Mouse (Mus musculus): ENCODE measurements around the gene Chrm4. TPM values are rescaled to one million over a fixed set of nuclear protein-coding genes. Genes with fewer than 3 reads are reported as not detected.

Gene Chrm4
- 10 to 100 TPM; 15.1 to 21.2 TPM for total RNA-seq (2021)
- long read RNA-seq, experiment 1, partial matches to known transcripts, result 0 of 5 reads
- long read RNA-seq, experiment 1, other reads (novel, unspliced or antisense), result 5 of 5 reads
- long read RNA-seq, experiment 2, partial matches to known transcripts, result 0 of 9 reads
- long read RNA-seq, experiment 2, other reads (novel, unspliced or antisense), result 9 of 9 reads

DNA sequence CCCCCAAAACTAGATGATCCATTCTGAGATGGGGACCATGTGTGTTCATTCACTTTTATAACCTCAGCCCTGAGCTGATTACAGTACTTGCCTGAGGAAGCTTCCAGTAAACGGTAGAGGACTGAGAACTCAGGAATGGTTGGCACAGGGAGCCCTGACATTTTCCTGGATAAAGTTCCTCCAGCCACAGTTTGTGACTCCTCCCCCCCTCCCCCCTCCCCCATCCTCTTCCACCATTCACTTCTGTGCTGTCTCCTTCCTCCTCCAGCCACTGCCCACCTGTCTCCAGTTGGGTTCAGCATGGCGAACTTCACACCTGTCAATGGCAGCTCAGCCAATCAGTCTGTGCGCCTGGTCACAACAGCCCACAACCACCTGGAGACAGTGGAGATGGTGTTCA is at the start of gene Chrm4:
Chrm4 (plus strand) TSS at position 301 of the 400 bp plus-strand sequence.
- no peak for DNase-seq (ENCODE audit: low spot score in 2 of 2)

DNA sequence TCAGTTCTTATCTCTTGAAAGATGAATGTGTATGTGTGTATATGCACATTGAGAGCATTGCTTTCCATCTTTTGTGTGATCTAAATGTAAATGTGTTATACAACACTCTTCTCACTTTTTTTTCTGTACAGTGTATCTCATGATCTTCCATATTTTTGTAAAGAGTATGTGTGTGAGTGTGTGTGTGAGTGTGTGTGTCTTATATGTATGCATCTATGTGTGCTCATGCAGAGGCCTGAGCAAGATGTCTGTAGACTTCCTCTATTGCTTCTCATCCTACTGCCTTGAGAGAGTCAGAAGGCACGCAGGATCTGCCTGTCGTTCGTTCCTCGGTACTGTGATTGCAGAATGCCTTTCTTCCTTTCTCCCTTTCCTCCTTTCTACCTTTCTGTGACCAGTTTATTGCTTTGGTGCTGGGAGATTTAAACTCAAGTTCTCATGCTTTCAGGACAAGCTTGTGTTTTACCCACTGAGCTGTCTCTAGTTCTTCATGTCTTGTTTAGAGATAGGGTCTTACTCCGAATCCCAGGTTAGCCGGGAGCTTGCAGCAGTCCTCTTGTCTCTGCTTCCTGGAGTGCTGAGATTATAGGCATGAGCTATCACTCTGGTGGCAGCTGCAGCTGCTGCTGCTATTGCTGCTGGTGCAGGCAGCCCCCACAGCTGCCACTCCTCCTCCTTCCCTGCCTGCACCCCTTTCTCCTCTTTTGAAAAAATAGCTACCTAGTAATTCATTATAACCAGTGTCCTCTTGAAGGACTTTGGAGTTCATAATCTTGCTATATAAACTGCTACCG is 48.5 kb upstream of the Chrm4 start:
- DNase-seq (ENCODE audit: low spot score in 2 of 2), result no peak

DNA sequence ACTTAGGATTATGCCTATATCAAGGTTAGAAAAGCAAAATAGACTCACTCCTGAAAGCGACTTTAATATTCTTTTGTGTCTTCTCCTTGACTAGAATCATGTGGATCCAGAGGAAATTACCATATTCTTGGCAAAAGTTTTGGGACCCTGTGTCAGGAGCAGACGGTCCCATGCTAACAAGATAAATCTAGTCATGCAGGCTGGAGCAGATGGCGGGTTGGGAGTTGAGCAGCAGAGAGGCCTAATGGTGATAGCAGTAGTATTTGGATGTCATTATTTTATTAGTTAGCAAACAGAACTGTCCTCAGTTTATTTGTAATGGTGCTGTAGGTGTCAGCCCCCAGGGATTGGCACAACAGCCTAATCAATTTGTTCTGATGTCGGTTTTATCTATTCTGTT is 43.1 kb upstream of the Chrm4 start:
- peak in 1 of 2 experiments; percentile 67 for DNase-seq (ENCODE audit: low spot score in 2 of 2)

DNA sequence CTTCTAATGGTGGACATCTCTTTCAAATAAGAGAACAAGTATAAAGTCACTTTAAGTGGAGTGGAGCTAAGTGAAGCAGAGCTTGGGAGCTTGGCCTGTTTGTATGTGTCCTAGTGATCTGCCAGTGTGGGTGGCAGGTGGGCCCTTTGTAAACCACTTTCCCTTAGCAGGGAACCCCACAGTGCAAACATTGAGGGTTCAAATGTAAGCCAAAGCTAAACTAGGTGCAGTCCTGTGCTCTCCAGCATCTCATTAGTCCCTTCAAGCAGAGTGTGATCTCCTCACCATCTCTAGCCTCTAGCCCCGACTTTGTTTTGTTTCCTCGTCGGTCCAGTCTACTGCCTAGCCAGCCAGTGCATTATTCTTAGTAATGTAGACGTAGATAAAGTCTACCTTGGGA is 42.4 kb upstream of the Chrm4 start:
- DNase-seq (ENCODE audit: low spot score in 2 of 2), result no peak

DNA sequence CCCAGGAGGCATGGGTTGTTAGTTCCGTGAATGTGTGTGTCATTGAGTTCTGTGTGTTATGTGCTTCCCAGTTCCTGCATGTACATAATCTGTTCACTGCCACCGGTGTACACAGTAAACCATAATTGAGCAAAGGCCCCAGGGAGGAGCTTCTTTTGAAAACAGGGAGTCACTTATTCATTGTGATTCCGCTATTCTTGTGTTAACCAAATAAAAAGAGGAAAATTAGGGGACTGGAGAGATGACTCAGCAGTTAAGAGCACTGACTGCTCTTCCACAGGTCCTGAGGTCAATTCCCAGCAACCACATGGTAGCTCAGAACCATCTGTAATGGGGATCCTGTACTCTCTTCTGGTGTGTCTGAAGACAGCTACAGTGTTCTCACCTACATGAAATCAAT is 32.3 kb upstream of the Chrm4 start:
- no peak for DNase-seq (ENCODE audit: low spot score in 2 of 2)

DNA sequence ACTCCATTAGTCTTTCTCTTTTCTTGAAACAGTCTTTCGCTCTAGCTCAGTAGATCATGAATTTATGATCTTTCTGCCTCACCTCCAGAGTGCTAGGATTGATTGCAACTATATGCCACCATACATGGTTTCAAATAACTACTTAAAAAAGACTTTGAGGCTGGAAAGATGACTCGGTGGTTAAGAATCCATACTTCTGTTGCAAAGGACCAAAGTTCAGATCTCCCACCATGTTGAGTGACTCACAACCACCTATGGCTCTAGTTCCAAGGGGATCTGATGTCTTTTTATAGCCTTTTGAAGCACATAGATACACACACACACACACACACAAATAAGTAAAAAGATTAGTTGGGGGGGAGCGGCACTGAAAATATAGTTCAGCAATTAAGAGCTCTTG is 31.6 kb upstream of the Chrm4 start:
- DNase-seq (ENCODE audit: low spot score in 2 of 2), result no peak

DNA sequence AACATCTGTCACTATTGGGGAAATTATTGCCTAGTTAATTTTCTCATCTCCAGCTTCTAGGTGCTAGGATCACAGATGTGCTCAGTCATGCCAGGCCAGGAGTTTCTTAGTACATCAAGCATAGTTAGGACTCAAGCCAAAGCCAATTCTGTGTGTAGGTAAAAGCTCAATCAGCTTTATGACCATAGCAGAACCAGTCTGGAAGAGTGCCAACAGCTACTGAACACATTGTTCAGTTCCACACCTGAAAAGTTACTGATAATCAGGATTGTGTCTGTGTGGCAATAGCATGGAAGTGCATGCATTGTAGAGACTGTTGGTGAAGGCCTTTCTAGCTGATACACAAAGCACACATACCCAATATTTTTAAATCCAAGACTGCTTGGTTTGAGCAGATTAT is 29.1 kb upstream of the Chrm4 start:
- DNase-seq (ENCODE audit: low spot score in 2 of 2), result no peak

DNA sequence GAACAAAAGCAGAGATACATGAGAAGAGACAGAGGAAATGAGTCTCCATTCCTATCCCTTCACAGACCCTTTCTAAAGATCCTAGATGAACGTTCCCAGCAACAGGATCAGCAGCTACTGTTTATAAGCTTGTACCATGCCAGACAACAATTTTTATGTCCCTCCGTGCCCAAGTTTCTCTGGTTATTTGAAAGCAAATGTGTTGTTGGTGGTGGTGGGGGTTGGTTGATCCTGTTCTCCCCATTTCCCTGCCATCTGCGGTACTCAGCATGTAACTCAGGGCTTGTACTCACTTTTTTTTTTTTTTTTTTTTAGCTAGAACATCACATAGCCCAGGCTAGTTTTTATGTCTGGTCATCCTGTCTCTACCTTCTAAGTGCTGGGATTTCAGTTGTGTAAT is 27.9 kb upstream of the Chrm4 start:
- peak in 1 of 2 experiments; percentile 29 for DNase-seq (ENCODE audit: low spot score in 2 of 2)

DNA sequence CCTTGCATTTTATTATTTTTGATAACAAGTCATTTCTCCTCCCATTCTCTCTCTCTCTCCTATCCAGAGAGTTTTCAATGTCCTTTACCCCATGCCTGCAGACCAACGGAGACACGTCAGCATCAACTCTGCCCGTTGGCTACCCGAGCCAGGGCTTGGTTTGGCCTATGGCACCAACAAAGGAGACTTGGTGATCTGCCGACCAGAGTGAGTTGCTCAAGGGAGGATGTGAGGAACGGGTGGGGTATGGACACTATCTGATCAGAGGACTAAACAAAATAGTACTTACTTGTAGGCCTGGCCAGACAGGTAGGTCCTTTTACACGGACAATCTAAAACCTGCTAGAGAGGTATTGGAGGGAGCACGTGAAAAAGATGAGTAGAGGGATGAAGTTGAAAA is 26.6 kb upstream of the Chrm4 start:
- no peak for DNase-seq (ENCODE audit: low spot score in 2 of 2)

DNA sequence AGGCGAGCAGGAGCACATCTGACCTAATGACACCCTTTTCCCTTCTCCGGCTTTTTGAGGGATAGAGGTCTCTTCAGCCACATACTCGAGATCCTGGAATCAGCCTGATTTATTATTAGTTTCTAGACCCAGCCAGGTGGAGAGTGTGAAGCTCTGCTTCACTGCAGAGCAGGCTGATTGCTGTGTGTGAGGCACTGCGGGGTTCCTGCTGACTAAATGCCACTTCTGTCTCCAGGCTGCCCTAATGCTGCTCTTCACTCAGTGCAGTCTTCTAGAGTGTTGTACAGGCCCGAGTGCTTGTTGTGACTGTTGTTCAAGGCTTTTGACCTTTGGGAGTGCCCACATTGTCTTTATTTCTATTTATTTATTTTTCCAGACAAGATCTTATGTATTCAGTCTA is 24.7 kb upstream of the Chrm4 start:
- no peak for DNase-seq (ENCODE audit: low spot score in 2 of 2)

DNA sequence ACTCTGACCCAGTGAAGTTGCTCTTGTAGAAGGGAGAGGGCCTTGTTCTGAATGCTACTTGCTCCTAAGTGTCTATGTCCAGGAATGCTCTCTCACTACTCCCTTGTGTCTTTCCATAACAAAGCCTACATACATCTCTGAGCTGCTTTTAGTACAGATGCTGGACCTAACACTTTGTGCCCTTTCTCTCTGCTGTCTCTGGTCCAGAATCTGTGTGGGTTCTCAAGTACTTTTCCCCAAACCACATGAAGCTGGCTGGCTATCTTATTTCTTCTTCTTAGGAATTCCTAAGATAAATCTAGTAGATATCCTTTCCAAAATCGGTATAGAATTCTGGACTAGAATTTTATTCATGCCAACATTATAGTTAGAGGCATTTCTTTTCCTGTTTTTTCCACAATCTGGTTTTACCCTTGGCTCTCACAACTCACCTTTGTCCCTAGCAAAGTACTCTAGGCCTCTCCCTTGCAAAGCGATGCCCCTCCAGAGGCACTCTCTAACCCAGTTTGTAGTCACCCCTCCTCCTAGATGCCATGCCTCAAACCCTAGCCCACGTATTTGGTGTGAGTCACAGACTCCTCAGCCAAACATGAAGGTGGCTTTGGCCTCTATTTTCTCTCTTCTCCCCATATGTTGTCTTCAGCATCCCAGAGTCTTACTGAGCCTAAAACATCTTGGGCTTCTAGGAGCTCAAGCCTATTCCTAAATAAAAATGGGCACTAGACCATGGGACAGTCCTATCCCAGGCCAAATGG is 23.7 kb upstream of the Chrm4 start:
- DNase-seq (ENCODE audit: low spot score in 2 of 2), result no peak

DNA sequence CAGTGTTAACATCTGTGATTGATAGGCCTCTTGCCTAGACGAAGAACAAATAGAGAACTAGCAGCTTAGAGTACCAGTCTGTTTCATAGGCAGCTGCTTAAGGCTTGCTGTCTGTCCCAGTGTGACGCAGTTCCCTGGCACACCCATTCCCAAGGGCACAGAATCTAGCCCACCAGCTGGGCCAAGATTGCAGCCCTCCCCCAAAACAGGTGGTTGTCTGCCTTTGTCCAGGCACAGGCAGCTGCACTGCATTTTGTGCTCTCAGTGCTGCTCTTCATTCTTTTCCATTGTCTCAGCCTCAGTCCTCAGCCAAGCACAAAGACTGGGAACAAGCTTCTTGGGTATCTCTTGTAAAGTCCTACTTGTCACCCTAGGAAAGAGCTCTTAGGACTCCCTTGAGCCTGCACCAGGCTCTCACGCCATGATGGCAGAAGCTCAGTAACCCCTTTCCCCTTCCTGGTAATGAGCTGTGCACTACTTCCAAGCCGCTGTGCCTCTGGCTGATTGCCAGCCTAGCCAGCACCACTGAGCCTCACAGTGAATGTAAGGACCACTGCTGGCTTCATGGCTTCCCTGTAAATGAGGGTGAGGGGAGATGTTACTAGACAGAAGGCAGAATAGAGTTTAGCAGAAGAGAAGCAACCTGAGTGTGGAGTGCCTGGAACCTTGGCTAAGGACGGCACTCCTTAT is 22.3 kb upstream of the Chrm4 start:
- peak in 1 of 2 experiments; percentile 31 for DNase-seq (ENCODE audit: low spot score in 2 of 2)

DNA sequence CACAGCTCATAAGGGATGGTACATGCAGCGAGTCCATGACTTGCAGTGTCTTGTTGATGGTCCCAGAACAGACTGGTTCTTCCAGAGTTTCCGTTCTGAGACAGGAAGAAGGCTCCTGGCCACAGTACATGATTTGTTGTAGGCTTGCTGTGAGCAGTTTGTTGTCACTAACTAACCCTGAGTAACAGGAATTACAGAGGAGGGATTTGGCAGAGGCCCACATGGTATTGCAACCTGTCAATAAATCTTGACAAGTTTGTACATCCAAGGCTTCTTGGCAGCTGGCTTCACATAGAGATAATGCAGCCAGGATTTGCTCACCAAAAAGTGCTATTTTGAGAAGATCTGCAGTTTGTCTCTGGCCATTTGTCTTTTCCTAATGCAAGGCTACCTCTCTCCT is 20.9 kb upstream of the Chrm4 start:
- peak in 1 of 2 experiments; percentile 34 for DNase-seq (ENCODE audit: low spot score in 2 of 2)

DNA sequence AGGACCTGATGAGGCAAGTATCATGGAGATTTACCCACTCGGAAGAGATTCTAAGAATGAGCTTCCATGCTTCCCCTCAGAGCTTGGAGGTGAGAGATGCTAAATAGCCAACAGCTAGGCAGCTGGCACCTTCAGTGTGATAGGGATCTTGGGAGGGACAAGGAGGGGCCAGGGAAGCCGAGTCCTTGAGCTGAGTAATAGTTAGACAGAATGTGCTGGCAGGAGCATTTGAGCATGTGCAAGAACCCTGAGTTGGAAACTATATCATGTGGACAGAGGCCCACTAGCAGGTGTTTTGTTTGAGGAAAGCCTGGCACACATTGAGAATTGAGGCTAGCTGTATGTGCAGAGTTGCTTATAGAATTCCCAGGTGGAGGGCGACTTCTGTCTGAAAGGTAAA is 14.4 kb upstream of the Chrm4 start:
- DNase-seq (ENCODE audit: low spot score in 2 of 2), result no peak

DNA sequence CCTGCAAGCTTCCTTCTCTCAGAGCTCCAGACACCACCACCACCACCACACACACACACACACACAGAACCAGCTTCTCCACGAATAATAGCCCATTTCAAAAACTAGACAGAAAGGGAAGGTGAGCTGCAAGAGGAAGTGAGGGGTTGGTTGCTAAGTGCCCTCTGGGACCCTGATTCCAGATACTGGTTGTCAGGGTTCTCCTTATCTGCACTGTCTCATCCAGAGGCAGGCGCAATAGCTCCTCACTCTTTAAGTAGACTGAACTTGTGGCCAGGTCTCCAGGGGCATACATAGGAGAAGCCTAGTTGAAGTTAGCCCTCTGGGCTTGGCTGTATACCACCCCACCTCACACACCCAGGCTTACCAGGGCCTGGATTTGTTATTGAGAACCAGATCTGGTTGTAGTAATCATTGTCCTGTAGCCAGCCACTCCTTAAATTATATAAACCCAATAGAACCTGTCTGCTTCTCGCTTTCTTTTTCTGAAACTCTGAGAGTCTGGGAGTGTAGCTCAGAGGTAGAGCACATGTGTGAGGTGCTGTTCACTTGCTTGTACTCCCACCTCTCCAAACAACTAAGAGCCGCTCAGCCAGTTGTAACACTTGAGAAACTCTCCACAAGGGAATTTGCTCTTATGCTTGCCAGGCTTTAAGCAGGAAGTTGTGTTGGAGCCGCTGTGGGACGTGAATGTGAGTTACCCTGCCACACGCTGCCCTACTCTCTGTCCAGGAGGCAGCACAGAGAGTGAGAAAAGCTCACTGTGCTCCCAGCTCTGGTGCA is 13.5 kb upstream of the Chrm4 start:
- DNase-seq (ENCODE audit: low spot score in 2 of 2), result no peak

DNA sequence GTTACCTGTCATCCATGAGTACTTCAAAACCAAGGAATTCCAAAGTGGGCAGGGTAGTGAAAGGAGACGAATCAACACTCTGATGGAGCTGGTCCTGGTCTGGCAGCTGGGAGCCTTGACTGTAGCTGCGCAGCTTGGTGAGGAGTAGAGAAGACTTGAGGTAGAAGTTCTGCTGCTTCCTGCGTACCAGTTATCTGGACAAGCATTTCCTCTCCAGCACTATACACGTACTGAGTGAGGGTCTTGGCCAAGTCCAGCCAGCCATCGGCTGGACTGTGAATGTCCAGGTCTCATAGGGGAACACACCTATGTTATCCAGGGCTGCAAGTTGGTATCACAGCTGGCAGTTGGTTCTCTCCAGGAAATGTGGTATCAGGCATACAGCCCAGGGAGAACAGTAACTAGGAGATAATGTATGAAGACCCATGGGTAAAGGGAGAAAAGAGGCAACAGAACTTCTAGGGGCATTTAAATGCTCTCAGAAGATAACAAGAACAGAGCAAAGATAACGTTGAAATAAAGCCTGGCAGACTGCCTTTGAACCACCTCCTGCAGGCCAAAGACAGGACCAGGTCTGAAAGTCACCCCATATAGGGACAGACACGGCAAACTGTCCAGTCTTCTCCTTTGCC is 10.6 kb upstream of the Chrm4 start:
- DNase-seq (ENCODE audit: low spot score in 2 of 2), result no peak

DNA sequence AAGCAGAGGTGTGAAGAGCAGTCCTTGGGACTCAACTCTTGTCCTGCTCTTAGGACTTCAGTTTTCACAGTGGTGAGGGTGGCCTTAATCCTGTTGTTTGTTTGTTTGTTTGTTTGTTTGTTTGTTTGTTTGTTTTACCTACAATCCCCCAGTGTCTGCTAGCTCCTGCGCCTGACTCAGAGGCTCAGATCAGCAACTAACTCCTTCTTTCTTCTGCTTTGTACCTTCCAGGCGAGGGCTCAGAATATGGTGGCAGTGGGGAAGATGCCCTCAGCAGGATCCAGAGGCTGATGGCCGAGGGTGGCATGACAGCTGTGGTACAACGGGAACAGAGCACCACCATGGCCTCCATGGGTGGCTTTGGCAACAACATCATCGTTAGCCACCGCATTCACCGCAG is 10.0 kb upstream of the Chrm4 start:
- DNase-seq (ENCODE audit: low spot score in 2 of 2), result no peak

DNA sequence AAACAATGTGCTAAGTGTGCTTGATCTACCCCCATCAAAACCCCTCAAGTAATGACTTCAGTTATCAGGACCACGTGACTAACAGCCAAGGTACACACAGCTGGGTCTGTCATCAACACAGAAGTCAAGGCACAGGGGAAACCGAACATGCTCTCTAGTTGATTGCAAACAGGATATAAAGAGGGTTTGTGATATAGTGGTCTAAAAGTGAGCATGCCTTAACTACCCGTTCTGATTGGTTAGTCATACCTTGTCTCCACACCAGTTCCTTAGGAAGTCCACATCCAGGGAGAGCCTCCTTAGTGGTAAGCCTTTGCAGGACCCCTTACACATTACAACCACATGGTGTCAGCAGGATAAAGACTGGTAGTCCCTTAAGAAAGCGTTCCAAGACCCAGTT is 6.9 kb upstream of the Chrm4 start:
- DNase-seq (ENCODE audit: low spot score in 2 of 2), result no peak

DNA sequence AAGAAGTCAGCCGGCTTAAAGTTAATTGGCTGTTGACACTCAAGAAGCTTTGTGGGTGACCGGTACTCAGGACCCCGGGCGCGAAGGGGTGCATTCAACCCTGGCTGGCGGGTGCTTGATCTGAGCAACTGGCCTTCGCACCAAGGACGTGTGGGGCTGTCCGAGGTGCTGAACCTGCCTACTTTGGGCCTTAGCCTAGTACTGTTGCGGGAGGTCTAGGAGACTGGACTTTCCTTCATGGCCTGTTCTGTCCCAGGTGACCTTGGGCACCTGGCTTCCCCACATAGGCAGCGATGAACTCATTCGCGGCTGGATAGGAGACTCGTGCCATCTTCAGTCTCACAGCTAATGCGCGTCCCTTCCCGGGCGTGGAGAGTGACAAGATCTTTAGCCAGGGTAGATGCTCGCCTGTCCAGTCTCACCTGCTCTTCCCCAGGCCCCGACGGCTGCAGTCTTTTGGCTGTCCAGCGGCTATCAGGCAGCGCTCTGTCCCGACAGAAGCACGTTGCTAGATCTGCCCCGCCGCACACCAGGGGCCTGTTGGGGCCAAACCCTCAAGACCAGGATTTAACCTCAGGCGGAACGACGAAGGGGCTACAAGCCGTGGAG is 5.8 kb upstream of the Chrm4 start:
- no peak for DNase-seq (ENCODE audit: low spot score in 2 of 2)
